Mouse (Mus musculus): Measurements from ENCODE around the gene Lifr.

Gene Lifr

DNA sequence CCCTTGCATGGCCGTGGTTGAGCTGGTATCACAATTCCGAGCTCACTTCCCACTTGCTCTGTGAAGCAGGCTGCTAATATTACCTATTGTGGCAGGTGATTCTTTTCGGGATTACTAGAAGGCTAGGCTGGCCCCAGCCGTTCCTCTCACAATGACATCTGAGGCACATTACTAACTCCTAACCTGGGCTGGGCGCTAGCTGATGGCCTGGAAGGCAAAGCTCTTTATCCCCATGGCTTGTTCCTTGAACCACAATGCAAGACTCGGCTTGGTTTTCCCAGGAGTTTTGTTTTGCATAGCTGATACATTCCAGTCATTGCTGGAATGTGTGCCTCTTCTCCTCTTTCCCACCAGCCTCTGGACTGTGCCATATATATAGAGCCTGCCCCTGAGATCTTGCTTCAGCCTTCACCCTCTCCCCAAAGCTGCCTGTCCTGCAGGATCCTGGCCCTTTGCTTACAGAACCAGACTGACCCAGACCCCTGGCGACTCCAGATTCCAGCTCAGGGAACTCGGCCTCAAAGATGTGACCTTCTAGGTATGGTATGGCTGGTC is at the start of gene Lifr:
Gene Lifr (plus strand): TSS at position 404 of the 555 bp plus-strand sequence.
- no peak for DNase-seq

DNA sequence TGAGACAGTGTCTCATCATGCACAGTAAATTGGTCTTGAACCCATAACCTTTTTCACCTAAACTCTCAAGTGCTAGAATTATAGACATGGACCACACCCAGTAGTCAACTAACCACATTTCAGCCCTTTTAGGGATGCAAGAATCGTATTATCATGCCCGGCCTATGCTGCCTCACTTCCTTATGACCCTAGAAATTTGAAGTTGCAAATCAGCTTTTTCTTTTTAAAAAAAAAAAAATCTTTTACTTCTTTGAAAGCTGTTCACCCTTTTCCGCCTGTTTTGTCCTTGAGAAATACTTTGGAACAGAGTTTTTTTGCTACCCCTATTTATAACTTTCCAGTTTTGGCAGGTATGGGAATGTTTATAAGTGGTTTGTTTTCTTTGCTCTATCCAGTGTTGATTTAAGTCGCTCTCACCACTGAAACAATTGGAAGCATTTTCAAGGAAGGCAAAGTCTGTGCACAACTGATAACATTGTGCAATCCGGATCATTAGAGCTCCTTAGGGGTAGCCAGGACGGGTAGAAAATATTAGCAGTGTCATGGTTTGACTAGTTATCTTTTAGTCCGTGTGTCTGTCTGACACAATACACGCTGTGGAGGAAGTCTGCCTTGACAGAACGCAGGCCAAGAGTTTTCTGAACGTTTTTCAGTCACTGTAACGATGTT is 46.2 kb upstream of the Lifr start:
- no peak for DNase-seq

DNA sequence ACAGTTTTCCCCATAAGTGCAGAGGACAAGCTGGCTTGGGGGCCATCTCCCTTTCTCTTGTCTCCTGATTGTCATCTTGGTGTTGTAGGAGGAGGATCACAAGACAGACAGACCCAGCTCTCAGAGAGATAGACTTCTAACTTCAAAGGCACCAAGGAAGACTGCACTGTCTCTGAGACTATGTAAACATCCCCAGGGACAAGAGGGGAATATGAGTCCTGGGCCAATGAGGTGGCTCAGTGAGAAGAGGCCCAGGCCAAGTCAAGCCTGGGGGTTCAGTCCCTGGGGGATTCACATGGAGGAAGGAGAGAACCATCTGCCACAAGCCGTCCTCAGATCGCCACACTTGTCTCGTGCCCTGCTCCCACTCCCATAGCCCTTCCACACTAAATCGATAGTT is 45.4 kb upstream of the Lifr start:
- no peak for DNase-seq

DNA sequence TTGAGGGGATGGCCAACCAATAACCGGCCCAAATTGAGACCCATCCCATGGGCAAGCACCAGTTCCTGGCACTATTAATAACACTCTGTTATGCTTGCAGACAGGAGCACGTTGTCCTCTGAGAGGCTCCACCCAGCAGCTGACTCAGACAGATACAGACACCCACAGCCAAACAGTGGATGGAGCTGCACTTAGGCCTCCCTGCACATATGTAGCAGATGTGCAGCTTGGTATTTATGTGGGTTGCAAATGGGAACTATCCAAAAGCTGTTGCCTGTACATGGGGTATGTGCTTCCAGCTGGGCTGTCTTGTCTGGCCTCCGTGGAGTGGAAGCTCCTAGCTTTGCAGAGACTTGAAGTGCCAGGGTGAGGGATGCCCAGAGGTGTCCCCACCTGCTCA is 42.5 kb upstream of the Lifr start:
- DNase-seq, result no peak

DNA sequence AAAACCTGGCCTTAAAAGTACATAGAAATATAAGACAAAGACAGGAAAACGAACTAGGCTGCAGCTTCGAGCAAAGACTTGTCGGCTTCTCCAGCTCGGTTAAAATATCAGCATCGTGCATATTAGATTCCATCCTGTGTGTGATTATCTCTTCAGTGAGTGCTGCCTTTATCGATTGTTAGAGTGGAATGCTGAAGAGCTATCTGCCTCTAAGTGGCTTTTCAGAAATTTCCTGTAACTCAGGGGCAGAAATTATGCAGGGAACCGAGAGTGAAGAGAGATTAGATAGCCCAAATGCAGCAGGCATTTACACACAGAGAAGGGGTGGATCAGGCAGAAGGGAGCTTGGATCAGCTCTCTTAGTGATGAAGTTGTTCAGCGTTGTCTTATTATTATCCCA is 41.5 kb upstream of the Lifr start:
- DNase-seq, result no peak

DNA sequence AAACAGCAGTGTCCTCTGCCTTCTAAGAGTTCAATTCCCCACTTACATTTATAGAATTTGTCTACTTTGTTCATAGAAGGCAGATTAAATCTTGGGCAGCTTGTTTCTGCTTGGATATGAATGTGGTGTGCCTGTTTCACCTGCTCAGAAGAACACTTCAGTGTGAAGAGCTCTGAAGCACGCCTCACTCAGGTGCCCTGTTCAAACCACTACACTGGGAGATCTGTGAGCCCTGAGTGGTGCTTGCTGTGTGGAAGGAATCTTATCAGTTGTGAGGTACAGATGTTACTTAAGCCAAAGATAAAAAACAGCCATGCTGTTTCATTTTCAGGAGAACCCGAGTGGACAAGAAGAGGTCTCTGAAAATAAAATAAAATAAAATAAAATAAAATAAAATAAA is 38.7 kb upstream of the Lifr start:
- DNase-seq, result no peak

DNA sequence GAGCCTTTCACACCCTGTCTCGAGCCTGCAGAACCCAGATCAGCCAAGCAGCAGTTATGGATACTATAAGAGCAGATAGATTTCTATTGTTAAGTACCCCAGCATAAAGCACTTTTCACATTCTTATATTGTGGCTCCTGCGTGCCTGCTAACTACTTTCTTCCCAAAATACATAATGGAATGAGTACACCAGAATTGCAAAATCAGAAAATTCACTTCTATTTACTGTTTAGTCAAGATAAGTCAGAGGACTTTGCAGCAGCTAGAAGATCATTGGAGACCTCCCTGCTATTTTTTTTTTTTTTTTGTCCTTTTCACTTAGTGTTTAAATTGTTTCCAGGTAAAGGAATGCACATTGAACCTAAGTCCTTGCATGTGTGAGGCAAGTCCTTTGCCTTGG is 38.3 kb upstream of the Lifr start:
- DNase-seq, result no peak

DNA sequence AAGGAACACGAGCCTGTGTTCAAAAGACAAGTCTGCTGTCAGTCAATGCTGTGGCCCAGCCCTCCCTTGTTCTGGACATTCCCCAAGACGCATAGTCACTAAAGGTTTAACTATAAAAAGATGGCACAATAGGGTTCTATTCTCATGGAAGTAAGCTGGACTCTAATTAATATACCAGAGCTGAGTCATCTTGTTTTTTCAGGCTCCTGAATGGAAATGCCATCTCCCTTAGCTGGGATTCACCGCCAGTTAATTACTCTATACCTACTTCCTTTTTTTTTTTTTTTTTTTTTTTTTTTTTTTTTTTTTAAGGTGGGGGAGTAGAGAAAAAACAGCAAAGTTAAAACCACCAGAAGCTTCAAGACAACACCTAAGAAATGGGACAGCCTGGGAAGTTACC is 33.6 kb upstream of the Lifr start:
- no peak for DNase-seq

DNA sequence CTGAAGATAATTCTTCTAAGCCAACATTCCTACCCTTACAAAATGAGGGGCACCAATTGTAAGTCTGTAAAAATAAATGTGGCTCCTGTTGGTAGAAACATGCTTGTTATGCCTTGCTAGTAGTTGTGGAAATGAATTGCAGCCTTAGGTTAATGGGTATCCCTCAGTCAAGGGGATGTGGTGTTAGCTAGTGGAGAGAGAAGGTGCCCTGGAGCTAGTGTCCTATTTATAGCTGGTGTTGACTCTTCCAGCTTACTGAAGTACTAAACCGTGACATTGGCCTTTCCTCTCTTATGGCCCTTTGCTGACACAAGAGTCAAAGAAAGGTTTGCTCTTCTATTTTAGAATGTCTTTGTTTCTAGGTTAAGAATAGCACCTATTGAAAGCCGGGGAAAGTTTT is 29.9 kb upstream of the Lifr start:
- peak; percentile 47 for DNase-seq

DNA sequence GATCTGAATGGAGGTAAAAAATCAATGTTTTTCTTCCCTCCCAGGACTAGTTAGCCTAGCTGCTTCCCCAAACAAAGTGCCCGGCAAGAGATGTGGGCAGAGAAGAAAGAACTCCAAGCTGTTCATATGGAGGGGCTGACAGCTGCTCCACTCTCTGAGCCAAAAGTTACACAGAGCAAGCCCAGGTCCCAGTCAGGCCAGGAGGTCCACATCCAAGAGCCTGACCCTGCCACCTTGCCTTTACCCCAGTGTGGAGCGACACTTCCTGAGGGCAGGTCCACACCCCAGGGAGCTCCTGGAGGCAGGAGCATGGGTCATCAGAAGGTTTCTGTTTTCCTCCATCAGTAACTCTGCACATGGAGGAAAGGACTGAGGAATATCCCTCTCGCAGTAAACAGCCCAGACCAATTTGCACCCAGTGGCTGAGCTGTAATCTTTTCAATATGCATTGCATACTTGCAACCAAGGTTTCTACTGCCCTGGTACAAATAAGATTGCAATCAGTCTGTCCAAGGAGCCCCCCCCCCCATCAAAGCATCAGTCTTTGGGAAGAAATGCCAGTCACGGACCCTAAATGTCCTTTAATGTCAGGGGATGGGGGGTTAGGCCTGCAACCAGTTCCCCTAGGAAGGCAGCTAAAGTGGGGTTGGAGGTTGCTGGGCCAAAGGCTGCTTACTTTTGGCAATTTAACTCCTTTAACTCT is 28.3 kb upstream of the Lifr start:
- DNase-seq, result no peak

DNA sequence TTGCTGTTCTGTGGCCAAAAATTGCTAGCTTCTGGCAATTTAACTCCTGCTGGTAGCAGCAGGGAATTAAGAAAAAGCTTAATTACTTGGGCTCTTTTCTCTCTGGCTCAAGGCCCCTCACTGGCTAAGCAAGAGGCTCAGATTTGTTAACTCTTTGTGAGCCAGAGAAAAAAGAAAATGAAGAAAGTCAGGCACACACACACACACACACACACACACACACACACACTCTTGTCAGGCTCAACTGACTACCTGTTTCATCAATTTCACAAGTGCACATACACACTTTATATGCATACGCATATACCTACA is 27.8 kb upstream of the Lifr start:
- DNase-seq, result no peak

DNA sequence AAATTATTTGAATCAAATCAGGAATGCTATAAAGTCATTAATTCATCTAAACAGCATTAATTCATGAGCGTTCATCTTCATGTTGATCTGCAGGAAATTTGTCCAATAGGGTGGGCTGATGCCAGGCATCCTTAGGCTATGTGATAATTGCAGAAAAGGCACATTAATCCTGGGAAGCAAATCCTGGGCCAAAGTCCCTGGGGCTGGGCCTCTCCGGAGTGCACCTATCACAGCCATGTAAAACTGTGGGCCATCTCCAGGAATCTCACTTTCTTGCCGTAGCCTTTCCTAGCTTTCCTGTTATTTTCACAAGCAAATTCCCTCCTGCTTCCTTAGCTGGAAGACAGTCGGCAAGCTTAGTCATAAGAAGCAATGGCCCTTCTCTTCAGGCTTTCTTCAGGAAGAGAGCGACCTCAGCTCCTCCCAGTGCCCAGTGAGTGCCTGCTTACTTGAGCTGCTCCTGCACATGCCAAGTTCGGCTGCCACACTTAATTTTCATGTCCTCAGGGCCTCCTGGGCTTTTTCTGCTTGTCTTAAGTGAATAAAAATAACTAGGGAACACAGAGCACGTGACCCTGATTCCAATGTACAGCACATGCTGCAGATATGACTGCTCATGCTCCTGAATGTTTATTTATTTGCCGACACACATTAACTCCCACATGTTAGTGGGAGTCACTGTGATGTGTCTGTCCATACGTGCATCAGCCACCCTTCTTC is 26.7 kb upstream of the Lifr start:
- peak; percentile 47 for DNase-seq

DNA sequence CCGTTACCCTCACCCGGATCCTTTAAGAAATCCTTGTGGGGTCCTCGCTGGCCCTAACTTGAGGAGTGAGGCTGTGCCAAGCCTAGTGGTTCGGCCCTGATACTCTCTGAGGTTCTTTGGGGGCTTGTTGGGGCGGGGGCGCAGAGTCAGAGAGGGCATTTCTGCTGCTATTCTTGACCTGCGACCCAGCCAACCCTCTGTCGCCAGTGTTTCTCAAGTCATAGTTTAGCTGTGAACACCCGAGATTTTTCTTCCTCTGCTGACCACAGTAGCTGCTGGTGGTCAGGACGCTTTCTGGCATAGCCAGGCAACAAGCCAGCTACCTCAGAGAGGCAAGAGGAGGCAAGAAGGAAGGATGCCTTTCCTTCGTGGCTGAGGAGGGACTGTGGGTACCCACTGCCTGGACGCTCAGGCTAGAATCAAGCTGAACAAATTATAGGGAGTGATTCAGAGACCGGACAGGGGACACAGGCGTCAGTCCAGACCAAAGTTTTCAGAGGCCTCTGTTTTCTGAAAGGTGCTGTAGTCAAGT is 25.4 kb upstream of the Lifr start:
- no peak for DNase-seq

DNA sequence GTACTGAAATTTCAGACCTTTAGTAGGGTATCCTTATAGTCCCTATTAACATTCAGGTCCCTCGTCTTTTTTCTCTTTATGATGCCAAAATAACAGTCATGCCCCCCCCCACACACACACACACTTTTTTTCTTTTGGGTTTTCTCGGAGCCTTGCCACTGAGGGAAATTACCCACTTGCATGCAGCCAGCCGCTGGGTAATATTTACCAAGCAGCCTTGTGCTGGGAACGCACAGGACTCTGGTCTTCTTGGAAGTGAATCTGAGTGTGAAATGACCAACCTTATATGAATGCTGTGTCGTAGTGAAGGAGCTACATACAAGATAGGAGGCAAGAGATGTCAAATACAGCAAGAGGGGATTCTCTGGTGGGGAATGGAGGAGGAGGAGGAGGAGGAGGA is 24.8 kb upstream of the Lifr start:
- peak; percentile 63 for DNase-seq

DNA sequence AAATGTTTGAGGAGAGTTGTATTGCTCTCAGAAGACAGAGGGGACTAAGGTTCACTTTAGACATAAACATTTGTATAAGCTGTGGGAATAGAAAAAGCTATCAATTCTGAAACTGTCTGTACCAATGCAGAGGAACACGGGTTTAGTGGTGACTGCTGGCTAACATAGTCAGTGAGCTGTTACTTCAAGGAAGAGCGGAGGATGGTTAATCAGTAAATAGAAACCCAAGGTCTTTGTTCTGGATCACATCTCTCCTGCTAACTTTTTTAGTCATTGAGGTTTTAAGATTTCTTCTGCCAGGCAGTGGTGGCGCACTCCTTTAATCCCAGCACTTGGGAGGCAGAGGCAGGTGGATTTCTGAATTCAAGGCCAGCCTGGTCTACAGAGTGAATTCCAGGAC is 23.7 kb upstream of the Lifr start:
- peak; percentile 72 for DNase-seq

DNA sequence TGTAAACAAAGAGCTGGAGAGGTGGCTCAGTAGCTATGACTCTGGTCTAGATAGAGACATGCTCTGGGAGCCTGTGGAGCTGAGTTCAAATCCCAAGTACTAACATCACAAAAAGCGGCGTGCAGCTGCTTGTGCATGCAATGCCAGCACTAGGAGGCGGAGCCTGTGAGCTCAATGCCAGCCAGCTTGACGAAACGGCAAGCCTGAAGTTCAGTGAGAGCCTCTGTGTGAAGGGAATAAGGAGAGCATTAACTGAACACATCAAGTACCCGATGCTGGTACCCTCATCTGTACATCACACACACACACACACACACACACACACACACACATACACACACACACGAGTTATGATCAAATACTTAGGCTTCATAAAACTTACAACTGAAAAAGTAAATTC is 21.0 kb upstream of the Lifr start:
- DNase-seq, result no peak

DNA sequence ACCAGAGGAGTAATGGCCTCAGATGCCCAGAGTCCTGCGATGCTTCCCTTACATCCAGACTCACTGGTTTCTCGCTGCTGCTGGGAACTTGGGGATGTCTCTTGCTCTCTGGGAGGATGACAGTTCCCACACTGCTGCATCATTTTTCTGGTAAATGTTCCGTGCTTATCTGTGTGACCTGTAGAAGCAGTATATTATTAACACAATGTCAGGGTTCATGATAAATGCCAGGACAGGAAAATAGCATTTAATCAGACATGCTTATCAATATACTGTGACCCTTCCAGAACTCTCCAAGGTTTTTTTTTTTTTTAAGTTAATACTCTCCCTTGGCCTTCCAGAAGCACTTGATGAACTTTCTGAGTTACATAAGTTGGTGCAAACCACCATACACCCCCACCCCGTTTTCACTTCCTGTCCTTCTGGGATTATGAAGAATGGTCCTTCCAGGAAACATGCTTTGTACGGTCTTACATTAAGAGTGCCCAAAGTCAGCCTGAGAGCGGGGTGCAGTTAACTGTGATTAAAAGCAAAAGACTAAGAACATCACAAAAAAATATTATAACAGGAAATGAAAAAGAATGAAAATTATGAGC is 20.1 kb upstream of the Lifr start:
- DNase-seq, result peak; percentile 54

DNA sequence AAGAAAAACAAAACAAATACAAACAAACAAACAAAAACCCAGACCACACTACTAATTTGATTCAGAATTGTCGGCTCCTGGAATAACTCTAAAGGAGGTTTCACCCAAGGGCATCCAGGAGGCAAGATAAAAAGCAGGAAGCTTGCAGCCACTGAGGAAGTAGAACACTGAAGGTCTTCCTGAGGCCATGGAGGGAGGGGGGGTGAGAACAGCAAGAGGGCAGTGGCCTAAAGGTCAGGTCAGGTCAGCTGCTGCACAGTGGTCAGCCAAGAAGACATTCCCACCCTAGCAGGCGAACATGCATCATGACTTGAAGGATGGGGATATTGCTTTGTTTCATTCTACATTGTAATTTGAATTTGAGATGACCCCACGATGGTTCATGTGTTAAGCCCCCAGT is 17.1 kb upstream of the Lifr start:
- peak; percentile 58 for DNase-seq

DNA sequence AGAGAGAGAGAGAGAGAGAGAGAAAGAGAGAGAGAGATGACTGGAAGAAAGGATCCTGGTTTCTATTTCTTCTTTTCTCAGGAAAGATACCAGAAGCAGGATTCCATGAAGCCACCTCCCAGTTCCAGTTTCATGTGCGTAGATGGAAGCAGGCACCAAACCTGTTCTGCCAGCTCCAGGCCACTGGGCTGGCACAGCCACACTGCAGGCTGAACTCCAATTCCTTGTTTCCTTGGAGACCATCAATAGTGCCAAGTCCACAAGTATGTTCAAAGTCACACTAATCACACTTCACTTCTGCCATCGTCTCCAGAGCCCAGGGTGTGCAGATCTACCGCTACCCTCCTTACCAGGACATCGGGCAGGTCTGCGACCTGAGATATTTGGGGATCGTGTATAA is 15.2 kb upstream of the Lifr start:
- peak; percentile 81 for DNase-seq

DNA sequence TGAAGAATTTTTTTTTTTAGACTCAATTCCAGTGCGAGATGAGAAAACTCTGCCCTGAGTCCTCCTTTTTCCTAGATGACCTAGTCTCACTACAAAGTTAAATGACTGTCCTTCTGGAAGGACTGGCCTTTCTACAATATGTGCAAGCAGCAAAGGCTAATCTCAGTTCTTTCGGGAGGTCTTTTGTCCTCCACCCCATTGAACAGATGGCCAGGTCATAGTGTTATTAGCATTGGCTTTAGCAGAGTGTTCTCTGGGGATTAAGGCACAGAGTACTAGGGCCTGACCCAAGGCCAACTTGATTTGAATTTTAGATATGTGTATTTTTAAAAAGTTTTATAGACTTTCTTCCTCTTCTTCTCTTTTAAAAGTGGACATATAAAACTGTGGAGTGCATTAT is 12.1 kb upstream of the Lifr start:
- no peak for DNase-seq

DNA sequence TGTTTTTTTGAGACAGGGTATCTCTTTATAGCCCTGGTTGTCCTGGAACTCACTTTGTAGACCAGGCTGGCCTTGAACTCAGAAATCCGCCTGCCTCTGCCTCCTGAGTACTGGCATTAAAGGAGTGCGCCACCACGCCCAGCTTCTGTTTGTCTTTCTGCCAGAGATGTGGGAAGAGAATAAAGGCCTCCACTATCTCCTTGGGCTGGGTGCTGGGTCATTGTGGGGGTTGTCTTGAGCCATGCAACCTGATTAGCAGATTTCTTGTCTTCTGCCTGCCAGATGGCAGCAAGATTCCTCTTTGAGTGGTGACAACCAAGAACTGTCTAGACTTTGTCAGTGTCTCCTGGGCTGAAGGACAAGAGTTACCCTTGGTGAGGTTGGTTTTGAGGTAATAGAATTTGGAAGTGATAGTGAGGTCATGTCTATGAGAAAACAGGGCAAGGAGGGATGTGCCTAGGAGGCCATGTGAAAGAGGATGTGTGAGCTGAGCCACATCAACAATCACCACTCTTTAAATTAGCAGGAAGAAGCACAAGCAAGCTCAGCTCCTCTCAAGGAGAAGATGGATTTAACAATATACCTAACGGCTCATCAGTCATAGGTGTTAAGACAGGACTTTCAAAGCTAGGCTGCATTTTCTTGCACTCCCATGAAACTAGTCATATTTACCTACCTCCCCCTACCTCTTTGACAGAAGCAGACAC is 10.6 kb upstream of the Lifr start:
- DNase-seq, result no peak

DNA sequence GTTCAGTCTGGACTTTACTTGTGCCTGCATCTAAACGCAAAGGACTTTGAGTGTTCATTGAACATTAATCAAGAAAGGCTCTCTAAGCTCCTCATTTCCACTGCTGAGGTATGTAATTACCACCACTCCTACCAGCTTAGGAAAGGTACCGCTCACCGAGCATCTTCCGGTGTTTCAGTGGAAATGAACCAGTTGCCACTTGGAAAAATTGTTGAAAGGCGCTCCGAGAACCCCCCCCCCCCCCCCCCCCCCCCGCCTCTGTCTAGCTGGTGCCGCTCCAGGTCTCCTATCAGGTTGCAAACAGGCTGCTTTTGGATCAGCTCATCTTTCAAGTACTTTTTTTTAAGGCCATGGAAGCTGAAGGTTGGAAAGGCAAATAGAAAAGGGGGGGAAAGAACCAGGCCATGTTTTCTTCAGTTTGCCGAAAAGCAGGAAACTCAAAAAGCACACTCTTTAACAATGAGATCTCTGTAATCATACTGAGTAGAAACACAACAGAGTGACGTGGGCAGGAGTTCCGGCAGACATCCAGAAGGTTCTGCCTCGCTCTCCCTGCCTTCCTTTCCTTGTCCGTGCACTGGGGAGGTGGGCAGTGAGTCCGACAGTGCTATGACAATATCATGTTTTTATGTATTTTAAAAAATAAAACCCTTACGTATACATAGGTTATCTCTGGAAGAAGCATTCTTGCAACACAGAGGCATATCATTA is 9.3 kb upstream of the Lifr start:
- peak; percentile 64 for DNase-seq

All from kidney, adult 9 months (tissue).